Mouse (Mus musculus): ENCODE results near the gene Pnpla2. TPM values are rescaled to one million over a fixed set of nuclear protein-coding genes. Genes with fewer than 3 reads are reported as not detected.
"Not testable (repeated sequence)": the region's sequence is repeated elsewhere in the genome, so short reads cannot be mapped to it uniquely, and the experiment has no call there.

The Pnpla2 gene
- total RNA-seq (2021) = 10 to 100 TPM; 32.4 to 36.6 TPM
- long read RNA-seq, experiment 1, transcript Pnpla2-203 (9 exons, 2,625 nt) = major isoform, 12 of 18 reads
- long read RNA-seq, experiment 1, partial matches to known transcripts = 2 of 18 reads
- long read RNA-seq, experiment 1, other reads (novel, unspliced or antisense) = 4 of 18 reads
- long read RNA-seq, experiment 2, transcript Pnpla2-203 (9 exons, 2,625 nt) = major isoform, 18 of 25 reads
- long read RNA-seq, experiment 2, partial matches to known transcripts = 5 of 25 reads
- long read RNA-seq, experiment 2, other reads (novel, unspliced or antisense) = 2 of 25 reads

- peak; percentile 85 to 92 for DNase-seq (ENCODE audit: low spot score in 2 of 2)
Observed at GRCm38 (mm10) chr7:141454967-141455551, at the start of gene Pnpla2. Gene Pnpla2, plus strand, starts transcription at chr7:141455198.

DNA sequence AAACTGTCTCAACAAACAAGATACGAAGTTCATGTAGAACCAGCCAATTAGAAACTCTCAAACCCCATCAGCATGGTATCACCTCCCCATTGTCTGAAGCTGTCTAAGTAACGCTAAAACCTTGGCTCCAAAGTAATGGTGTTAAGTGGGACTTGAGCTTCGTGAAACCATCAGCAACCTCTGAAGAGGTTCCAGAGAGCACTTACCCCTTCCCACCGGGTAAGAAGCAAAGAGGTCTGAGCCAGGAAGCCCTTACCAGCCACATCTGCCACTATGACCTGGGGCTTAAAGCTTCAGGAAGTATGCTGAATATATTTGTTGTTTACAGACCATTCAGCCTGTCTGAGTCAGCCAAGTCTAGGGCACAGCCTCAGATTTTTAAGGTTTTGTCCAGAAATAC lies 49.5 kb upstream of the Pnpla2 start:
- DNase-seq (ENCODE audit: low spot score in 2 of 2) = no peak

GRCm38 (mm10) chr7:141407670-141408069 lies 47.3 kb upstream of the Pnpla2 start:
- DNase-seq (ENCODE audit: low spot score in 2 of 2) = not testable (repeated sequence)

DNA sequence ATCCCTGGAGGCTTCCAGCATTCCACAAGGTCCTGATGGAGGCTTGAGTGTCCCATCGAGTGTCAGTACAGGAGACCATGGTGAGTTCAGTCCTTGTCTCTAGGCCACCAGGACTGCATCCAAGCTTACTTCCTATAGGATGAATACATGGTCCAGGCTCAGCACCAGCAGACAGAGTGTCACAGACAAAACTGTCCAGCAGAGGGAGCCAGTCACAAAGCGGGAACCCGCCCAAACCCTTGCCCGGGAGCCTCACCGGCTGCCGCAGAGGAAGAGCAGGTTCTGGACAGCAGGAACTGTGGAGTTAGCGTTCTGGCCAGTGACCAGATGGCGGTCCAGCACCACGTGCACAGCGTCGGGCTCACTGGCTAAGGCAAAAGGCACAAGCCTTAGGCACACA lies 46.2 kb upstream of the Pnpla2 start:
- peak; percentile 80 to 90 for DNase-seq (ENCODE audit: low spot score in 2 of 2)

GRCm38 (mm10) chr7:141410631-141411030 lies 44.4 kb upstream of the Pnpla2 start:
- DNase-seq (ENCODE audit: low spot score in 2 of 2) = no peak

DNA sequence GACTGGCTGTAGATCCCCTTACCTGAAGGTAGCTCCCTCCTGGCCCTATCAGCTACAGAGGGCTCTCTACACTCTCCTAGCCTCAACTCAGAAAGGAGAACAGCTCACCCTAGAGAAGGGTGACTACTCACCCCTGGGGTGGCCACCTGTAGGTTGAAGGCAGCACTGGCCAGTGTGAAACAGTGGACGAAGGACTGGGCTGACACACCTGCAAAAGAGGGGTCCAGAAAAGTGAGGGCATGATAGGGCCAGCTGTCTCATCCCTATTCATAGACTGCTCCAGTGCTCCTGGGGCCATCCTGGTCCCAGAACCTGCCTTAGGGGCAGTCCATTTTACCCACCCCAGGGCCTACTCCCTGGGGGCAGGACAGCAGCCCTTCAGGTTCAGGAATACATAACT lies 43.3 kb upstream of the Pnpla2 start:
- DNase-seq (ENCODE audit: low spot score in 2 of 2) = no peak

DNA sequence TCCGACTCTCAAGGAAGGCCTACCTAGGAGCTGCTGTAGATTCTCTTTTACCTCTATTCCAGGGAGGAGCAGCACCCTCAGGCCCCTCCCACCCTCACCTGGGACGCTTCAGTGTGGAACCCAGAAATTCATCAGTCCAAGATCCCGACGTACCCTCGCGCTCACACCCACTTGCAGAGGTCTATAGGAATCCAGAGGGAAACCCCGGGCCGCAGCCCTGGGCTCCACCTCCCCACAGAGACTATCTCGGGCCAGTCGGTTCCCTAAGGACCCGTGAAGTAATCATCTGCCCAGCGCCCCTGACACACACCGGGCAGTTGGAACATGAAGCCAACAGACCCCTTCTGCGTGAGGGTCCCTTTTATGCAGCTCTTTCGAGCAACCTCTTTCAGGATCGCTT lies 41.7 kb upstream of the Pnpla2 start:
- no peak for DNase-seq (ENCODE audit: low spot score in 2 of 2)

DNA sequence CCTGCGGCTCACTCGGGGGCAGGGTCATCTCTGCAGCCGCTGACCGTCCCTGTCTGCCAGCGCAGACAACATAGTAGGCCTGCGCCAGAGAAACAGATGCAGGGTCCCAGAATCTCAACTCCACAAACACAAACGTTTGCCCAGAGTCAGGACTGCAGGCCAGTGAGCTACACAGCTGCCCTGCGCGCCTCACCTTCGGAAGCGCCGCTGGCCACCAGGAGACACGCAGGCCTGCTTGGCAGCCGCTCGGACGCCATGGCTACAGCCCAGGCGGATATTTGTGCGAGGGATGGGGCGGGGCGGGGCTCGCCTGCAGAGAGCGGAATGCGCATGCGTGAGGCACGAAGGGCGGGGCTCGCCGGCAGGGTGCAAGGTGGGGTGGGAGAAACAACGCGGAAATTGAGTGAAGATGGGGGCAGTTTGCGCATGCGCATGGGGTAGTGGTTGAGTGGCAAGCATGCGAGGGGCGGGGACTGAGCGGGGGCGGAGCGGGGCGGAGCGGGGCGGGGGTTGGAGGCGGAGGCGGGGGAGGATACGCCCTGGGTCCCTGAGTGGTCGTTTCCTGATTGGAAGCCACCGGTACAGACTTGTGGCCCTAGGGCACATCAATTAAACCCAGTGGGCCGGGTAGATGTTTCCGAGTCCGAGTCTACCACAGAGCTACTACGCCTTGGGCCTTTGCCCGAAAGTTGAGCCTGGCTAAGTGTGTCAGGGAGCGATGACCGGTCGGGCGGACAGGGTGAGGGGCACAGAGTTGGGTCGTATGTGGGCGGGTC lies 41.0 kb upstream of the Pnpla2 start, which contains the start of gene Gatd1:
TSS of gene Gatd1 (minus strand) at position 328 of the 776 bp plus-strand sequence.
- peak; percentile 98 to 99 for DNase-seq (ENCODE audit: low spot score in 2 of 2)

- DNase-seq (ENCODE audit: low spot score in 2 of 2) = no peak
Observed at GRCm38 (mm10) chr7:141416144-141416841, 38.7 kb upstream of the Pnpla2 start.

- DNase-seq (ENCODE audit: low spot score in 2 of 2) = no peak
Observed at GRCm38 (mm10) chr7:141417731-141418681, 37.0 kb upstream of the Pnpla2 start.

GRCm38 (mm10) chr7:141418970-141419369 lies 36.0 kb upstream of the Pnpla2 start:
- DNase-seq (ENCODE audit: low spot score in 2 of 2) = no peak

DNA sequence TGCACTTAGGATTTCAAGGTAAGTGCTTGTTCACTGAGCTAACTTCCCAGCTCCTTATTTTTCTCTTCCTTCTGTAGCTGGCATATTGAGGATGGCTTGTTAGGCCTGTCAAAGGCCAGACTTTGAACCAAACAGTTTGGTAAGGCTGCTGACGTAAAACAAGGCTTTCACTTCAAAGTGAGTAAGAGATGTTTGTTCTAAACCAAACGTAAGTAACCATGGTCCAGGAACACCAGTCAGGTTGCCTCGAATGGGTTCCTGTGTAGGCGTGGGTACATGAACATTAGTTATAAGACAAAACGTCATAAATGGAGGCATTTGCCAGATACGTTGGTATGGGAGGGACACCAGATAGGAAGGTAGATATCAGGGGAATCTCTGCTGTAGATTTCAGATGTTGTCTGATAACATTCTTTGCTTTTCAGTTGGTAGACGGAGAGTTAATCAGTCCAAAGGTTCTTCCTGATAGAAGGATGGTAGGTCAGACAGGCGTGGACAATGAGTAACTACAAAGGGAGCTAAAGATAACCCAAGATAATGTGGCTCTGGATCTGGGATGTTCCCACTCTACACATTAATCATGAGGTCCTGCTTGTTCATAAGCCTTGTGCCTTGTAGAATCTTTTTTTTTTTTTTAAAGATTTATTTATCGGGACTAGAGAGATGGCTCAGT lies 34.8 kb upstream of the Pnpla2 start:
- no peak for DNase-seq (ENCODE audit: low spot score in 2 of 2)

DNA sequence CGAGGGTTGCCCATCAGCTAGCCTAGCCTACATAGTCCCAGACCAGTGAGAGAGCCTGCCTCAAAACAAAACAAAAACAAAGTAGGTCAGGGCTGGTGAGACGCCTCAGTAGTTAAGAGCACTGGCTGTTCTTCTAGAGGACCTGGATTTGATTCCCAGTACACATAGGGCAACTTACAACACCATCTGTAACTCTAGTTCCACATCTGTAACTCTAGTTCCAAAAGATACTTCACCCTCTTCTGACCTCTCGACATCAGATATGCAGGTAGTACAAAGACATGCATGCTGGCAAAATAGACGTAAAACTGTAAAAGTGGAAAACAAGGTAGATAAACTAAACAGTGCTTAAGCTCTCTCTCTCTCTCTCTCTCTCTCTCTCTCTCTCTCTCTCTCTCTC lies 31.2 kb upstream of the Pnpla2 start:
- no peak for DNase-seq (ENCODE audit: low spot score in 2 of 2)

- DNase-seq (ENCODE audit: low spot score in 2 of 2) = no peak
Observed at GRCm38 (mm10) chr7:141426948-141427730, 27.9 kb upstream of the Pnpla2 start.

GRCm38 (mm10) chr7:141428701-141429100 lies 26.3 kb upstream of the Pnpla2 start:
- DNase-seq (ENCODE audit: low spot score in 2 of 2) = no peak

DNA sequence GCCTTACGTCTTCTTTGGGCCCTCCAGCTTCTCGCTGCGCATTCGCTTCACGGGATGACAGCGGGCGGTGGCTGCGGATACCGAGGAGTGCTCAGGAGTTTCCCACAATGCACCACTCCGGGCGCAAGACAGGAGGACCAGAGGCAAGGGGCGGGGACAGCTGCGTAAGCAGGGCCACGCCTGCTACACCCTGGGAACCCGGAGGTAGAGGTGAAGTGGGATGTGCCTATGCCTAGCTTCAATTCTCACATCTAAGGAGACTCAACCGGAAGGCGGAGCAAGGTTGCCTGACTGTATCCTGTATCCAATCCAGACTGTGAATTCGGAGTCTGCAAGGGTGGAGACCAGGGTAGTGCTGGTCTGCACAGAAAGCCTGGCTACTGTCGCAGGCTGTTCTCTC lies 25.7 kb upstream of the Pnpla2 start, which contains the start of gene Cend1:
TSS of gene Cend1 (minus strand) at position 182 of the 400 bp plus-strand sequence.
- DNase-seq (ENCODE audit: low spot score in 2 of 2) = peak; percentile 81 to 88

DNA sequence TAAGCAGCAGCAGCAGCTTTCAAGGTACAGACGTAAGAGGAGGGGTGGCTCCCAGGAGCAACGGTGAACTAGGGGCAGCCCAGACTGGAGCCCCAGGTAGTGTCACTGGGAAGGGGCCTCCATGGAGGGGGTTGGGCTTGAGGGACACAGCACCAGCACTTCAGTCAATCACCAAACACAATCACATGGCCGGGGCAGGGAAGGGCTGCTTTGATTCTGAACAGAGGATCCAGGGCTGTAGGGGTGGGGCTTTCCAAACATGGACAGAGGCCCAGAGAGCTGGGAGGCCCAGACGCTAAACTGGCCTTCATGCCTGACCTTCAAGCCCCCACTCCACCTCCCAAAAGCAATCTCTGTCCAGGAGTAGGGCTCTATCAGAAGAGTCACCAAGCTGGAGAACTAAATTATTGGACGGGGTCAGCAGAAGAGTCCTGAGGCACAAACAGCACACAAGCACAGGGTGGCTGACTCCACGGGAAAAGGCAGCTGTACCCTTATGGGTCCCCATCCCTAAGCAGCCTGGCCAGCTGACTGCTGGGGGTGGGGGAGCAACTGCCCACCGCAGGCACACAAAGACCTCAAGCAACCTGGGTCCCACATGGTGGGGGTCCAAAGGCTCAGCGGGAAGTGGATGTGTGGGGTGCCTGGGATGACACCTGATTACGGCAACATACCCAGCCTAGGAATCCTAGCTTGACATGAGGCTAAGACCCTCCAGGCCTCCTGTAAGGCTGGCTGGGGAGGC lies 25.0 kb upstream of the Pnpla2 start:
- no peak for DNase-seq (ENCODE audit: low spot score in 2 of 2)

GRCm38 (mm10) chr7:141430585-141431240 lies 24.3 kb upstream of the Pnpla2 start:
- no peak for DNase-seq (ENCODE audit: low spot score in 2 of 2)
